Mouse (Mus musculus) Patski (cell line): ENCODE data around the gene Csad. TPM values are rescaled to one million over a fixed set of nuclear protein-coding genes. Genes with fewer than 3 reads are reported as not detected.

ENCODE experiments used
- ATAC-seq: fragments of 100-300 bp; one replicate; pipeline ENCODE4 v1.8.0; 2021
- CTCF ChIA-PET: fragments of 350-600 bp; sonication (Branson Sonifier 250); formaldehyde crosslinking; loops from one replicate; lab custom pipeline; 2022; ENCODE audit warnings: inconsistent platforms; lab: Charles Lee
- POLR2A ChIA-PET: fragments of 350-600 bp; sonication (Branson Sonifier 250); formaldehyde crosslinking; loops from one replicate; lab custom pipeline; 2022; ENCODE audit warnings: antibody characterized with exemption, inconsistent platforms; lab: Charles Lee
- DNase-seq: peaks from one replicate; pipeline ENCODE4 v3.0.0-alpha.2; 2011; ENCODE audit warnings: low read depth, low spot score
- H3K27me3 ChIP-seq: fragments of 371-371 bp; one replicate; pipeline ENCODE4 v1.5.1; 2021
- CTCF ChIP-seq: fragments of 100-300 bp; IDR thresholded peaks from one replicate; pipeline ENCODE4 v1.5.1; 2021
- in situ Hi-C: fragments of 300-500 bp; cut with MboI; formaldehyde crosslinking; loops from 3 replicates; pipeline ENCODE4 v1.11.1; 2018; ENCODE audit warnings: low pct_unique_long_range_greater_than_20kb, mixed read lengths
- polyA plus RNA-seq: library from polyadenylated mRNA; unstranded; gene quantifications from one replicate; pipeline ENCODE4 v1.2.3, GENCODE M21; 2021

Csad gene
- polyA plus RNA-seq, 1 experiment from 2014 or later: 79.6 TPM

DNA sequence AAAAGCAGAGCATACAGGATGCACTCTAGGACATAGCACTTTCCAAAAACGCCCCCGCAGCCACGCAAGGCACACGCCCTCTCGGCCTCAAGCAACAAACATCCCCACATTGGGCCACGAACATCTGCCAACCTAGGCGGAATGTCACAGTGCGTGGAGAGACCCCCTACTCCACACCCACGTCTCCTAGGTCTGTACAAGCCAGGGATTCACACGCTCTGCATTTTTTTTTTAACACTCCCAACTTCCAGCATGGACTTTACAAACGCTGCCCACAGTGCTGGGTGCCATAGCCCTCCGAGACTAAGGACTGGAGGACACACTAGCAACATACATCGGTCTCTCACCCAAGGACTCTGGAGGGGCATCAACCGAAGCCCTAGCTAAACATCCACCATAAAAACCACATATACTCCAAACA, 40.9 kb upstream of the Csad start:
- no peaks in the 10 kb centered on the region for H3K27me3 ChIP-seq
- in situ Hi-C loops: no loop called here
- CTCF ChIA-PET: interaction anchor here (1.7 kb wide), 1 partner anchor 21 kb away, joined by 9 read pairs; no protein-coding TSS in a partner anchor
- POLR2A ChIA-PET: interaction anchor here (1.3 kb wide), 1 partner anchor 13 kb away, joined by 4 read pairs; no protein-coding TSS in a partner anchor
- ATAC-seq: no peak
- TF ChIP-seq CTCF: no peak
- no peak for DNase-seq

DNA sequence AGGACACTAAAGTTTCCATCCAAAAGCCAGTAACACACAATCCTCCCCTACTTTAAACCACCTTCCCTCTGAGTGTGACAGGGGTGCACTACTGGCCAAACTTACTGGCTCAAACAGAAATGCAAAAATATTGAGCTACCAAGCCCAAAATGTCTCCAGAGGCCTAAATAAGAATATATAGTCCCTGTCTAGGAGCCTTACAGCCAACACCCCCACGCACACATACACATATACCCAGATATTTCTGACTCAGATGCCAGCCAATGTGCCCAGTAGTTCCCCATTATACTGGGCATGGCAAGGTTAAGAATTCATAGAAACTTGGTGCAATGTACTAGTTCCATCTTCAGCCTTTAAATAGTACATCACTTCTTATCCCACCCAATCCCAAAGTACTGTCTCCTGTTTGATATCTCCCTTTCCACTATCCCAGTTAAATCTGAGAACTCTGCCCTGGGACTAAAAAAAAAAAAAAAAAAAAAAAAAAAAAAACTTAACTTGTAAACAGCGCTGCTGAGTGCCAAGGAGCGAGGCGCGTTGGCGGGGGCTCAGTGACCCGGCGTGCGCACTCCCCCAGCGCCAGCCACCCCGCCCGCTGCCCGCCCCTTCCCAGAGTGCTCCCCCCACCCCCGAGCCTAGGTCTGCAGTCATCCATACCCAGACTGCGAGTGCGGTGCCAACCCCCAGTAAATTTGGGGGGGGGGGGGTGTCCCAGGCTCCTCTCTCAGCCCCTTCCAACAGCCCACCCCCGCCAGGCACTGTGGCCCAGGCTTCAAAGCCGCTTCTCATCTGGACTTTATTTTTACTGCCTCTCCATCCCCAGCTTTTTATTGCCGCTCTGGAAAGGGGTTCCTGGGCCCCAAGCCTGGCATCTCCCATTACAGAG, 40.0 kb upstream of the Csad start:
- DNase-seq: no peak
- CTCF ChIA-PET: no interaction called here
- no peak for ATAC-seq

DNA sequence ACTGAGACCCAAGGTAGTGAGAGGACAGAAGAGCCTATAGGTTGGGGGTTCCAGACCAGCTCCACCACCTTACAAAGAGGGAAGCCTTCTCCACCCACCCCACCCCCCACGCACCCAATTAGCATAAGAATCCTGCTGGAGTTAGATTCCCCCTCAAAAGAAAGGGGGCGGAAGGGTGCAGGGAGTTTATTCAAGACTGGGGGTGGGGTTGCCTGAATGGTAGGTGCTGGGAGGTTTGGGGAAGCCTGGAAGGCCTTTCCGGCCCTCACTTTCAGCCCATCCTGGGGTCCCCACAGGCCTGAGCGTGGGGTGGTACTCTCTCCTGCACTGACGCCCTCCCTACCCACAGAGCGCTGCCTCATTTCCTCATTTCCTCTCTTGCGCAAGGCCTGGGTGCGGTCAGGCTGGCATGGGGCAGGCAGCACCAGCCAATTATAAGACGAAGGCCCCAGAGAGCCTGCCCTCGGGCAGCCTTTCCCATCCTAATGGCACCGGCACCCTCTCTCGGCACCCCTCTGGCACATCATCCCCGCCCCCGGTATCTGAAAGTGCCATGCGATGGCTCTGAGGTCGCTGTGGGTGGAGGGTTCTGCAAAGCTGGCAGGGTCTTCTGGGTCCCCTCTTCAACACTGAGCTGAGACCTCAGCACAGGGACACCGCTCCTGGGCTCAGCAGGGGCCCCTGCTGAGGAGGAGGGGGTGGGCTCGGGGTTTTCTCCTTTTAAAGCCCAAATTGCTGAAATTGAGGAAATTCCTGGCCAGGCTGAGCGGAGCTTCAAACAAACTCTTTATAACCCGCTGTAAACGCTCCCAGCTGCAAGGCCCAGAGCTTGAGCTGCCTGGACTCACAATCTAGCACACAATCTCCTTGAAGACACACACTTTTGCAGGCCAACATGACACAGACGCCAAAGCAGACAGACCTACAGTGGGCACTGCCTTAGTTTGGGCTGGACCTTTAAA, 39.0 kb upstream of the Csad start:
- no peak for DNase-seq
- no peak for ATAC-seq
- in situ Hi-C loops: no loop called here

More for the DNA sequence above, 40.0 kb upstream of the Csad start:
- no peak for TF ChIP-seq CTCF
- in situ Hi-C loops: no loop called here
- H3K27me3 ChIP-seq: no peaks in the 10 kb centered on the region
- POLR2A ChIA-PET: interaction anchor here (1.3 kb wide), 1 partner anchor 14 kb away, joined by 4 read pairs; no protein-coding TSS in a partner anchor

DNA sequence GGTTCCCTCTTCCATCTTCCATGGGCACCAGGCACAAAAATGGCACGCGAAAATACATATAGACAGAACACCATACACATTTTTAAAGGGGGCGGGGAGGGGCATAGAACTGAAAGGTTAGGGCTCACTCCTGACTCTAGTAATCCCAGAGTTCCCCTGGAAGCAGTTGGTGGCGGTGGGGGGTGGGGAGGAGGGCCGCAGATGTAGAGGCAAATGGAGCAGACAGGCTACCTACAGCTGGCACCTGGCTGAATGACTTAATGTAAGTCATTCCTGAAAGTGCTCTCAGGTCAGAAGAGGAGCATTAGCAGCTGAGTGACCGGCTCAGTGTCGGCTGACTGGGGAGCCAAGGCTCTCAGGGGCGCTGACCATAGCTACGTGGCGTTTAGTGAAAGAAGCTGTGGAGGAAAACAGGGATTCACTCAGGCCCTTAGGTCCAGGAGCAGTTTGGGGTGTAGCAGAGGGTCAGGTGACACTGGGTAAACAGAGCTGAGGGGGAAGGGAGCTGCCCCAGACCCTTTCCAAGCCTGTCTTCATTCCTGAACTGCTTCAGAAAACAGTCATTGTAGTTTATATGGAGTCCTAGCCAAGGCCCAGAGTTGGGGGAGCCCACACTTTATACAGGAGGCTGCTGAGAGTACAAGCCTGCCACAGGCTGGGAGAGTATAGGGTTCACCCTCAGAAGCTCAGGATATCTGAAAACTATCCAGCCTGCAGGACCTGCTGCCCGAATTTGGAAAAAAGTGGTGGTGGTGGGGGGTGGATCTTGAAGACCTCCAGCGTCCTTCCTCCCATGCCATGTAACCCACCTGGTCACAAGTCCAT, 38.1 kb upstream of the Csad start:
- in situ Hi-C loops: no loop called here
- H3K27me3 ChIP-seq: no peaks in the 10 kb centered on the region
- ATAC-seq (no peak), DNase-seq (no peak)
- ChIA-PET POLR2A (interaction anchor here (0.6 kb wide), 2 partner anchors 56 kb away, joined by 4 to 5 read pairs; no protein-coding TSS in a partner anchor), CTCF (interaction anchor here (1.8 kb wide), 1 partner anchor 52 kb away, joined by 5 read pairs; no protein-coding TSS in a partner anchor)
- no peak for TF ChIP-seq CTCF

More for the DNA sequence above, 39.0 kb upstream of the Csad start:
- POLR2A ChIA-PET: interaction anchor here (0.6 kb wide), 1 partner anchor 57 kb away, joined by 5 read pairs; no protein-coding TSS in a partner anchor
- no peak for TF ChIP-seq CTCF
- H3K27me3 ChIP-seq: no peaks in the 10 kb centered on the region
- CTCF ChIA-PET: no interaction called here

DNA sequence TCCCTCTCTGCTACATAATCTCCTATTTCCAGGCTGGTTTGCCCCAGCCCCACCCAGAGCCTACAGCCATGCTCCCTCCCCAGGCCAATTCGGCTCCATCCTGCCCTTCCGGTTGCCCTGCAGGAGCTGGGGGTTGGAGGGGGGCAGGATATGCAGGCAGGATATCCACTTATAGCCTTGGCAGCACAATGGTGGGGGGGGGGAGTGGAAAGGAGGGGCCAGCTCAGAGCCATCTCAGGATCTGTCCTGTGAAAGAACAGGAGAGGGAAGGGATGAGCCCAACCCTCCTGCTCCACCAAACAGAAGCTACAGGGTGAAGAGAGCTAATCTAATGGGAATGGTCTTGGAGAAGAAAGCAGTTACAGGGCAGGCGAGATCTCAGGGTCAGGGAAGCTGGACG, 36.1 kb upstream of the Csad start:
- H3K27me3 ChIP-seq: no peaks in the 10 kb centered on the region
- CTCF ChIA-PET: interaction anchor here (1.0 to 2.2 kb wide), 3 partner anchors 38 to 75 kb away, joined by 3 to 8 read pairs (median 3); partner anchors contain the start of gene Mfsd5
- no peak for ATAC-seq
- DNase-seq: no peak
- TF ChIP-seq CTCF: no peak
- POLR2A ChIA-PET: interaction anchor here (1.1 kb wide), 1 partner anchor 38 kb away, joined by 3 read pairs; the partner anchor contains the start of gene Mfsd5
- in situ Hi-C loops: no loop called here

DNA sequence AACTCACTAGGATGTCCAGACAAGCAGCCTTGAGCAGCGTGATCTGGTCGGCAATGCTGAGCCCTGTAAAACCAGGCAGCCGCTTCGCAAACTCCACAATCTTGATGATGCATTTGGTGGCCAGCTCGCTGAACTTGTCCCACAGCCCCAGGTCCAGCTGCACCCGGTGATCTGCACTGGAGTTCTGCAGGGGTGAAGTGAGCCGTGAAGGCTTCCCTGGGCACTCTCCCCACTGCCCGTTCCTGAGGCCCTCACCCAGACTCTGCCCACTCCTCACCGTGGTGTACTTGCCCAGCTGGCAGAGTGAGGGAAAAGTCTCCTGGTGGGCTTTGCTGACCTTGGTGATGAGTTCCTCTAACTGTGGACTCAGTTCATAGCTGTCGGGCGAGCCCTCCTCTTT, 35.3 kb upstream of the Csad start:
- CTCF ChIA-PET: interaction anchor here (0.7 to 2.2 kb wide), 7 partner anchors 34 to 73 kb away, joined by 3 to 8 read pairs (median 4); partner anchors contain the start of gene Mfsd5
- POLR2A ChIA-PET: interaction anchor here (1.1 to 1.3 kb wide), 2 partner anchors 39 kb away, joined by 3 to 4 read pairs; partner anchors contain the start of gene Mfsd5
- no peaks in the 10 kb centered on the region for H3K27me3 ChIP-seq
- no peak for TF ChIP-seq CTCF
- DNase-seq (no peak), ATAC-seq (no peak)
- in situ Hi-C loops: loop anchor here (5.0 kb wide), 1 partner anchor 32 kb away; the partner anchor contains the start of gene Gm9918

DNA sequence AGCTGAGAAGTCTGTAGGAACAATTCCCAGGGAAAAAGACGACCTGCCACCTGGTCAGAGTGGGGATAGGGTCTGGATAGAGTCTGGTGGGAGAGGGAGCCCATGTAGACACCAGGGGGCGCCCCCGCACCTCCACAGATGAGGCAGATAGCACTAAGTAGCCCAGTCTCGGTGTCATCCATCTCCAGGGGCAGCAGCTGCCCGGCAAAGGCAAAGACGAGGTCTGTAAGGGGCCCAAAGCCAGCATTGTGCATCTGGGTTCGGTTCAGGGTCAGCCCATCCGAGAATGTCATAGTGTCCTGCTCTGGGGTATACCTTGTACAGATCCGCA, 34.7 kb upstream of the Csad start:
- CTCF ChIA-PET: interaction anchor here (0.6 to 2.2 kb wide), 6 partner anchors 39 to 72 kb away, joined by 3 to 8 read pairs (median 4); partner anchors contain the start of gene Mfsd5
- in situ Hi-C loops: loop anchor here (5.0 kb wide), 1 partner anchor 33 kb away; the partner anchor contains the start of gene Gm9918

DNA sequence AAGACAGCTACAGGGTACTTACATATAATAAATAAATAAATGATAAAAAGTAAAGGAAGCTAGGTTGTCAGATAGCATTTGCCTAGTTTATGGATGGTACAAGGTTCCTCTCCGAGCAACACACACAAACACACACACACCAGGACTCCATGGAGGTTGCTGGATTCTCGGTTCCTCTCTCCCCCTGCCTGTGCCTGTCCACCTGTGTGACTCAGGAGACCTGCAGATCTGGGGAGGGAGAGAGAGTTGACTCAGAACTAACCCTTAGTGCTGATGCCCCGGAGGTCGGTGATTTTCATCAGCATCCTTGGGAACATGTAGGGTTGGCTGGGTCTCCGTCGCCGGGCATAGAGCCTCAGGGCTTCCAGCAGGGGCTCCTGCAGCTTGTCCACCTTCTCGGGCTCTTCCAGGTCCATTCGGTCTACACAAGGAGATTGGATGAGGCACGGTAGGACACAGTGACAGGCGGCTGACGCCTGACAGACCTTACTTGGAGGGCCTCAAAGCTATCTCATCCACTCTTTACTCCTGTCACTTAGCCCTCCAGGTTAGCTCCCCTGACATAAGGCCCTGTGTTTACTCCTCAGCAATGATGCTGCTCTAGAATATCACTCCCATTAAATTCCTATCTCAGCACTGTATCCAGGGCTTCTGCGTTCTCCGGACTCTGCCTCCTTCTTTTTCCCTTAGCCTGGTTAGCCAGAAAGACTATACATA, 34.2 kb upstream of the Csad start:
- ChIA-PET CTCF (interaction anchor here (0.6 to 2.2 kb wide), 3 partner anchors 40 to 72 kb away, joined by 3 to 8 read pairs (median 5); partner anchors contain the start of gene Mfsd5), POLR2A (interaction anchor here (0.5 to 1.3 kb wide), 2 partner anchors 17 to 40 kb away, joined by 3 to 4 read pairs; partner anchors contain the start of gene Mfsd5)
- ATAC-seq (no peak), DNase-seq (no peak)
- in situ Hi-C loops: loop anchor here (5.0 kb wide), 1 partner anchor 34 kb away; the partner anchor contains the start of gene Gm9918
- no peak for TF ChIP-seq CTCF
- no peaks in the 10 kb centered on the region for H3K27me3 ChIP-seq

More for the DNA sequence above, 34.7 kb upstream of the Csad start:
- no peaks in the 10 kb centered on the region for H3K27me3 ChIP-seq
- no peak for TF ChIP-seq CTCF
- no peak for DNase-seq
- no peak for ATAC-seq
- POLR2A ChIA-PET: interaction anchor here (0.5 to 1.3 kb wide), 2 partner anchors 16 to 40 kb away, joined by 3 to 4 read pairs; partner anchors contain the start of gene Mfsd5
